Mouse (Mus musculus) induced T-regulatory cell, adult 2 months (primary cell): ENCODE data around the gene Gm10521.
"Not testable (repeated sequence)": the region's sequence is repeated elsewhere in the genome, so short reads cannot be mapped to it uniquely, and the experiment has no call there.

Experiments used
- DNase-seq: peaks from one replicate; pipeline ENCODE4 v3.0.0-alpha.2; 2012; ENCODE audit warnings: low read depth

The Gm10521 gene

GRCm38 (mm10) chr1:171895364-171895763 is at the start of gene Gm10521:
Gm10521 (plus strand) TSS chr1:171895664.
- DNase-seq = not testable (repeated sequence)

GRCm38 (mm10) chr1:171848201-171848600 is 47.3 kb upstream of the Gm10521 start:
- DNase-seq = no peak

GRCm38 (mm10) chr1:171848757-171849156 is 46.7 kb upstream of the Gm10521 start:
- no peak for DNase-seq

GRCm38 (mm10) chr1:171849454-171849853 is 46.0 kb upstream of the Gm10521 start:
- peak; percentile 21 for DNase-seq

GRCm38 (mm10) chr1:171865467-171865866 is 30.0 kb upstream of the Gm10521 start:
- DNase-seq = peak; percentile 53

GRCm38 (mm10) chr1:171886989-171887388 is 8.5 kb upstream of the Gm10521 start:
- DNase-seq = no peak

GRCm38 (mm10) chr1:171904011-171904410 is 8.5 kb downstream of the Gm10521 start:
- no peak for DNase-seq

GRCm38 (mm10) chr1:171915638-171916458 is 20.4 kb downstream of the Gm10521 start:
- peak; percentile 79 for DNase-seq

GRCm38 (mm10) chr1:171917305-171918039 is 22.0 kb downstream of the Gm10521 start, which contains the start of gene Slamf6:
Slamf6 (plus strand) TSS chr1:171917515.
- DNase-seq = peak; percentile 83

GRCm38 (mm10) chr1:171918136-171918920 is 22.9 kb downstream of the Gm10521 start:
- DNase-seq = peak; percentile 76

GRCm38 (mm10) chr1:171919193-171919592 is 23.7 kb downstream of the Gm10521 start:
- peak; percentile 74 for DNase-seq

GRCm38 (mm10) chr1:171919901-171920510 is 24.5 kb downstream of the Gm10521 start:
- peak; percentile 58 for DNase-seq

GRCm38 (mm10) chr1:171920989-171921621 is 25.6 kb downstream of the Gm10521 start:
- DNase-seq = peak; percentile 86

GRCm38 (mm10) chr1:171921641-171922040 is 26.2 kb downstream of the Gm10521 start:
- DNase-seq = no peak

GRCm38 (mm10) chr1:171922844-171923243 is 27.4 kb downstream of the Gm10521 start:
- no peak for DNase-seq

GRCm38 (mm10) chr1:171924900-171925299 is 29.4 kb downstream of the Gm10521 start:
- DNase-seq = no peak

- no peak for DNase-seq
Measured at GRCm38 (mm10) chr1:171933851-171934250, 38.4 kb downstream of the Gm10521 start.

- peak; percentile 75 for DNase-seq
Measured at GRCm38 (mm10) chr1:171938952-171939948, 43.8 kb downstream of the Gm10521 start.

GRCm38 (mm10) chr1:171940626-171941025 is 45.2 kb downstream of the Gm10521 start:
- DNase-seq = no peak

- no peak for DNase-seq
Measured at GRCm38 (mm10) chr1:171946447-171946995, 51.1 kb downstream of the Gm10521 start.
